Mouse (Mus musculus) stomach, embryonic 15.5 days (tissue): ENCODE results near the gene Tlr8. TPM values are rescaled to one million over a fixed set of nuclear protein-coding genes. Genes with fewer than 3 reads are reported as not detected.
A peak's percentile ranks its signal among the peaks of the same experiment; 100 is the strongest.
"Not testable (repeated sequence)": the region's sequence is repeated elsewhere in the genome, so short reads cannot be mapped to it uniquely, and the experiment has no call there.

Source experiments
- ATAC-seq: fragments of 200-750 bp; cut with Nextera tagmentation; 2 replicates; pipeline ENCODE4 v1.8.0; 2017; ENCODE audit warnings: low read depth, moderate number of reproducible peaks, moderate TSS enrichment; ENCODE audit not compliant: insufficient read depth, low FRiP score
- H3K27ac ChIP-seq: fragments of 300-500 bp; sonication (generic); 2 replicates; pipeline ENCODE4 v1.5.1; 2015; ENCODE audit warnings: mild to moderate bottlenecking, inconsistent platforms
- H3K27me3 ChIP-seq: fragments of 300-500 bp; sonication (generic); replicated peaks from 2 replicates; pipeline ENCODE4 v1.6.1; 2015; ENCODE audit warnings: inconsistent platforms
- H3K36me3 ChIP-seq: fragments of 300-500 bp; sonication (generic); 2 replicates; pipeline ENCODE4 v1.6.1; 2015; ENCODE audit warnings: inconsistent platforms
- H3K4me1 ChIP-seq: fragments of 300-500 bp; sonication (generic); 2 replicates; pipeline ENCODE4 v1.6.1; 2015; ENCODE audit warnings: inconsistent platforms
- H3K4me2 ChIP-seq: fragments of 300-500 bp; sonication (generic); 2 replicates; pipeline ENCODE4 v1.6.1; 2015; ENCODE audit warnings: mild to moderate bottlenecking, inconsistent platforms
- H3K4me3 ChIP-seq: fragments of 300-500 bp; sonication (generic); replicated peaks from 2 replicates; pipeline ENCODE4 v1.5.1; 2015; ENCODE audit warnings: inconsistent platforms
- H3K9ac ChIP-seq: fragments of 300-500 bp; sonication (generic); 2 replicates; pipeline ENCODE4 v1.6.1; 2015; ENCODE audit warnings: inconsistent platforms
- H3K9me3 ChIP-seq: fragments of 300-500 bp; sonication (generic); 2 replicates; pipeline ENCODE4 v1.6.1; 2016; ENCODE audit warnings: inconsistent platforms
- WGBS: fragments of 180-500 bp; shearing (Covaris S2); methylation state at CpG from one replicate; pipeline ENCODE4 v1.1.7; 2015; 5-methylcytosine and 5-hydroxymethylcytosine counted together
- polyA plus RNA-seq: library from polyadenylated mRNA; unstranded; fragments of >200 nt; fragmentation: Nextera tagmentation; extraction: Ambion mirVana; gene quantifications from 2 replicates; pipeline ENCODE4 v1.2.1, GENCODE M21; 2015

Tlr8 gene
- 0.37 and 0.55 TPM in 2 replicates for polyA plus RNA-seq

- Histone ChIP-seq H3K9me3 (no peaks in the 10 kb centered on the region), H3K4me1 (no peaks in the 10 kb centered on the region), H3K36me3 (no peaks in the 10 kb centered on the region), H3K9ac (no peak within 1 kb of the TSS), H3K4me3 (no peak within 1 kb of the TSS), H3K27ac (no peak within 1 kb of the TSS), H3K27me3 (no peaks in the 10 kb centered on the region), H3K4me2 (no peak within 1 kb of the TSS)
- ATAC-seq = no peak
- 68% methylated on average over 4 of the region's 4 CpGs for WGBS
These were observed at the start of gene Tlr8 for GRCm38 (mm10) chrX:167264086-167264485. Gene Tlr8, minus strand, starts transcription at chrX:167264329.

DNA sequence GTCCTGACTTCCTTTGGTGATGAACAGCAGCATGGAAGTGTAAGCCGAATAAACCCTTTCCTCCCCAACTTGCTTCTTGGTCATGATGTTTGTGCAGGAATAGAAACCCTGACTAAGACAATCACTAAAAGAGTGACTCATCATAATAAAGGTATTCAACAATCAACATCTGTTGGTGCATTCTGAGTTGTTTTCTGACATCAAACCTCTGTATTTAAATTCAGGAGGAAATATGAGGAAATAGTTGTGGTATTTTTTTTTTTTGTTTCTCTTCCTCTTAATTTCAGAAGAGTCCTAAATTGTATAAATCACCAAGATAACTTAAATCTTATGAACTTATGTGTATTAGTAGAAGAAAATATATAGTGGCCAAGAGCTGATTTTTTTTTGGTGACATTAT is 37.9 kb upstream of the Tlr8 start:
- not testable (repeated sequence) for H3K4me3 ChIP-seq, H3K4me1 ChIP-seq, H3K9ac ChIP-seq, H3K36me3 ChIP-seq, H3K9me3 ChIP-seq, ATAC-seq, H3K4me2 ChIP-seq, H3K27ac ChIP-seq, H3K27me3 ChIP-seq
- WGBS = 91% methylated on average over 1 of the region's 1 CpGs

DNA sequence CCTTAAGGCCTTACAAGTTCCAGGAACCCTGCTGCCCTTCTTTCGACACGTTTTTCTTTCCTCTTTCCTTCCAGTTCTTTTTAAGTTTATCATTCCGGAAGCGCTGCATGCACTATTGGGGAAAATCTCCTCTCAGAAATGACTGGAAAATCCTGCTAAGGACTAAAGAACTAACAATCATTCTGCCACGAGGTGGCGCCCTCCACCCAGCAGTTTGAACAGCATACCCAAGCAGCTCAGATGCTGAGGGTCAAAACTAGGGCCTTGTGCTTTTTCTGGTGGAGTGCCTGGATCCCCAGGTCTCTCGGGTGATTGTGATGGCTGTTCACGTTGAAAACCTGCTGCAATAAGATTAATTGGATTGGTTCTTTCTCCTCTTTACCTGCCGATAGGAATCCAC is 12.8 kb upstream of the Tlr8 start:
- peak overlapping the region; percentile 26; the same call in 1 of the 2 replicates for H3K4me3 ChIP-seq
- no peaks in the 10 kb centered on the region for H3K4me1 ChIP-seq
- no peak overlapping the region for H3K9ac ChIP-seq
- no peak for ATAC-seq
- H3K4me2 ChIP-seq = peak overlapping the region; percentile 36; the same call in 1 of the 2 replicates
- H3K27ac ChIP-seq = no peak overlapping the region
- 18% methylated on average over 9 of the region's 9 CpGs for WGBS
- H3K9me3 ChIP-seq = no peaks in the 10 kb centered on the region
- no peaks in the 10 kb centered on the region for H3K36me3 ChIP-seq
- H3K27me3 ChIP-seq = no peaks in the 10 kb centered on the region

DNA sequence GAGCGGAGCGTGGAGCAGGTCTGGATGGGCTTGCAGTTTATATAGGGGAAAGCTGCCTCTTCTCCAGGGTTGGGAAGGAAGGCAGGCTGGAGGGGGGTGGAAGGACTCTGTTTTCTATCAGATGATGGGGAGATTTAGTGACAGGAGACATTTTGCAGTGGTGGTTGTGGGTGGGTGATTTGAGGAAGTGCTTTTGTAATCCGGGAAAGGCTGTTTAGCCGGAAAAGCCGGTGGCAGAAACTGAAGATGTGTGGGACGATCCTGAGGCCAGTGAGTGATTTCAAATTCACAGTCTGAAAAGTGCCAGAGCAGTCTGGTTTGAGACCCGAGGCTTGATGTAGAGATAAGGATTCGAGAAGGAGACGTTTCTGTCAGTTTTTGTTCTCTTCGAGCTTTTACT is 12.4 kb upstream of the Tlr8 start:
- Histone ChIP-seq H3K27me3 (no peaks in the 10 kb centered on the region), H3K9ac (no peak overlapping the region), H3K4me2 (peak overlapping the region; percentile 36; the same call in 1 of the 2 replicates), H3K9me3 (no peaks in the 10 kb centered on the region), H3K4me1 (no peaks in the 10 kb centered on the region), H3K4me3 (peak overlapping the region; percentile 26; the same call in 1 of the 2 replicates), H3K36me3 (no peaks in the 10 kb centered on the region), H3K27ac (no peak overlapping the region)
- 38% methylated on average over 10 of the region's 10 CpGs for WGBS
- ATAC-seq = no peak

- no peaks in the 10 kb centered on the region for H3K27me3 ChIP-seq
- no peak overlapping the region for H3K4me2 ChIP-seq
- no peaks in the 10 kb centered on the region for H3K36me3 ChIP-seq
- 75% methylated on average over 4 of the region's 4 CpGs for WGBS
- H3K4me1 ChIP-seq = no peaks in the 10 kb centered on the region
- H3K4me3 ChIP-seq = no peak overlapping the region
- H3K27ac ChIP-seq = no peak overlapping the region
- H3K9me3 ChIP-seq = no peaks in the 10 kb centered on the region
- no peak for ATAC-seq
- no peak overlapping the region for H3K9ac ChIP-seq
These were observed 599 bp downstream of the Tlr8 start for GRCm38 (mm10) chrX:167263530-167263929.

GRCm38 (mm10) chrX:167241736-167242135 is 22.4 kb downstream of the Tlr8 start:
- Histone ChIP-seq H3K9ac (no peak overlapping the region), H3K4me3 (no peak overlapping the region), H3K27me3 (no peaks in the 10 kb centered on the region; the same call in 1 of the 2 replicates), H3K4me2 (no peak overlapping the region), H3K27ac (no peak overlapping the region), H3K36me3 (no peaks in the 10 kb centered on the region), H3K4me1 (no peaks in the 10 kb centered on the region), H3K9me3 (no peaks in the 10 kb centered on the region)
- 92% methylated on average over 3 of the region's 3 CpGs for WGBS
- ATAC-seq = no peak

GRCm38 (mm10) chrX:167239293-167239921 is 24.7 kb downstream of the Tlr8 start:
- 55% methylated on average over 9 of the region's 9 CpGs for WGBS
- H3K9ac ChIP-seq = no peak overlapping the region
- no peak overlapping the region for H3K27ac ChIP-seq
- no peak overlapping the region for H3K4me3 ChIP-seq
- H3K27me3 ChIP-seq = no peaks in the 10 kb centered on the region; the same call in 1 of the 2 replicates
- H3K4me1 ChIP-seq = no peaks in the 10 kb centered on the region
- no peaks in the 10 kb centered on the region for H3K9me3 ChIP-seq
- ATAC-seq = no peak
- no peak overlapping the region for H3K4me2 ChIP-seq
- H3K36me3 ChIP-seq = no peaks in the 10 kb centered on the region

DNA sequence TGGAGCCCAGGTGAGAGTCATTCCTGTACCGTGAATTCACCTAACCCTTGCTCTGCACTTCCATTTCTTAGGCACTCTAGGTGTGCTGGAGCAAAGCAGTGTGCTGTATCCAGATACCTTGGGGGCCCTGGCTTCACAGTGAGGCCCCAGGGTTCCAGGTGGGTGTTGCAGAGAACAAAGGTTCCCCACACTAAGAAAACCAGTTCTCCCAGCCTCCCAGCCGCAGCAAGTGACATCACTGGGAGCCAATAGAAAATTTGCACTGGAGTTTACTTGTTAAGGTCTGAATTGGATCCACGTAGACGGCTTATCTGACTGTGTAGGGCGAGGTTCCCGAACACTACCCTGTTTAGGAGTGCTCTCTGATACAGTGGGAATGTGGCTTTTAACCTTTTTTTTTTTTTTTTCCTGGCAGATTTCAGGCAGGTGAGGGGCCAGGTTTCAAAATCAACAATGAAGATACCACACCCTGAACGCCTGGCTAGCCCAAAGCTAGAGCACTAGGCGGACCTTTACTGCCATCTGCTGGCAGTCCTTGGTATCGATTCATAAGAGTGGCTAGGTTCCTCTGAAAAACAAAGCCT is 30.9 kb downstream of the Tlr8 start:
- Histone ChIP-seq H3K4me2 (no peak overlapping the region), H3K9ac (no peak overlapping the region), H3K9me3 (no peaks in the 10 kb centered on the region), H3K27ac (peak overlapping the region; percentile 77), H3K4me3 (no peak overlapping the region), H3K36me3 (no peaks in the 10 kb centered on the region), H3K27me3 (no peaks in the 10 kb centered on the region; the same call in 1 of the 2 replicates), H3K4me1 (no peaks in the 10 kb centered on the region)
- WGBS = 25% methylated on average over 9 of the region's 9 CpGs
- peak; percentile 90 for ATAC-seq

DNA sequence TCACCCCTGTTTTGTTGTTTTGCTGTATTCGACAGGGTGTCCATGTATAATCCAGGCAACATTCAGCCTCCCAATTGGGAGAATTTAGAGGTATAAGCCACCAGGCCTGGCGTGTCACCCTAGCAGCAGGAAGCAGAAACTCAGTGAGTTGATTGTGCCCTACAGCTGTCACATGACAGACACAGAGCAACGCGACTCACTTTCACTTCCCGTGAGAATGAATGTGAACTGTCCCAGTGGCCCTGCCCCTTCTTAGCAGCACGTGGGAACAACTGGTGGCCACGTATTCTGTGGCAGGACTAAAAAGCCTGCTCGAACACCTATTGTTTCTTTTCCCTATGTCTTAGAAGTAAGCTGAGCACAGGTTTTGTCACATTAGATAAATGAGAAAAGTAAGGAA is 33.0 kb downstream of the Tlr8 start:
- Histone ChIP-seq H3K9me3 (no peaks in the 10 kb centered on the region), H3K4me3 (no peak overlapping the region), H3K36me3 (no peaks in the 10 kb centered on the region), H3K27me3 (no peaks in the 10 kb centered on the region), H3K27ac (peak overlapping the region; percentile 77), H3K4me2 (no peak overlapping the region), H3K9ac (no peak overlapping the region), H3K4me1 (no peaks in the 10 kb centered on the region)
- ATAC-seq = no peak
- 62% methylated on average over 8 of the region's 8 CpGs for WGBS

DNA sequence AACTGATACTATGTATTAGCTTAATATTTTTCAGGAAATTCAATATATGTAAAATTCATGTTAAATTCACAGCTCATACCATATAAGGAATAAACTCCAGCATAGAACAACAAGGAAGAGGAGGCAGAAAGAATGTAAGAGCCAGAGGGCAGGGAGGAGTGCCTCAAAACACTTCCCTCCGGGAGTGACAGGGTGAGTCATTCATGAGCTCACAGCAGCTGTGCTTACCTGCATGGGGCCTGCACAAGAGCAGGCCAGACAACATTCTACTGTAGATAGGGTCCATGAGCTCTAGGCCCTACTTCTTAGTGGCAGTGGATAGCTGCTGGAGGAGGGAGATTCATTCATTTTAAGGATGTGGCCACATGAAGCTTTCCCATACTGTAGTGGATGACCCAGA is 34.3 kb downstream of the Tlr8 start:
- H3K9me3 ChIP-seq = no peaks in the 10 kb centered on the region
- no peak overlapping the region for H3K27ac ChIP-seq
- ATAC-seq = no peak
- H3K4me2 ChIP-seq = no peak overlapping the region
- no peaks in the 10 kb centered on the region for H3K36me3 ChIP-seq
- no peak overlapping the region for H3K9ac ChIP-seq
- H3K4me1 ChIP-seq = no peaks in the 10 kb centered on the region
- no peaks in the 10 kb centered on the region for H3K27me3 ChIP-seq
- H3K4me3 ChIP-seq = no peak overlapping the region
- WGBS = 57% methylated on average over 1 of the region's 1 CpGs

DNA sequence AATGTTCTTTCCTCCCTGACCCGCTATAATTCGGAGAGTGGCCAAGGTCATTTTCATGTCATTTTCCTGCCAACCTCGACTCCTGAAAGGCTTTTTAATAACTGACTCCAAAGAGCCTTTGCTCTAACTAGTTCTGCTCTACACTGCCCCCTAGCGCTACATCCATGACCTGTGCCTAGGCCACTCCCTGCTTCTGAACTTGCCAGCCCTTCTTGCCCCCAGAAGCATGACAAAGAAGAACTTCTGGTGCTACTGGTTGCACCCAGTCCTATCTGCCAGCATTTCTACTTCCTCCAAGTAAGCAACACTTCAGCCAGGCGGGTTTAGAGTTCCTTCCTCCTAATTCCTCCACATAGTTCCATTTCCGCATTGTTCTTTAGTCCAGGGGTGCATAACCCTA is 34.9 kb downstream of the Tlr8 start:
- no peak overlapping the region for H3K27ac ChIP-seq
- no peaks in the 10 kb centered on the region for H3K9me3 ChIP-seq
- no peak overlapping the region for H3K9ac ChIP-seq
- no peaks in the 10 kb centered on the region for H3K4me1 ChIP-seq
- H3K4me3 ChIP-seq = no peak overlapping the region
- no peaks in the 10 kb centered on the region for H3K36me3 ChIP-seq
- no peaks in the 10 kb centered on the region for H3K27me3 ChIP-seq
- WGBS = 40% methylated on average over 6 of the region's 6 CpGs
- H3K4me2 ChIP-seq = no peak overlapping the region
- no peak for ATAC-seq

DNA sequence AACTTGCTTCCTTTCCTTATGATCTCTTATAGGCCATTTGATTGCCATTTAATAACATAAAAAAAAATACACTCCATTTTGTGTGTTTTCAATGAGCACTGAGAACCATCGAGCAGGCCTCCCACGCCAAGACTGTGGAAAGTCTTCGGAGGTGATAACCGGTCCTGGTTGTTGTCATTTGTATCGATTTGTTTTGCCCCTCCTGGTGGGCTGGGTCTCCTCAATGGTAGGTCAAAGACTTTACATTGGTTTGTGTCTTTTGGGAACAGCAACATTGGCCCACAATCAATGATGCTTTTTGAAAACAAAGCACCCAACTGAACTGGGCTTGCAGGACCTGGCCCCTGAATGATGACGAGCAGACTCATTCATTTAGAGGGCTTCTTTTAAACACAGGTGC is 36.4 kb downstream of the Tlr8 start:
- H3K4me1 ChIP-seq = no peaks in the 10 kb centered on the region
- H3K36me3 ChIP-seq = no peaks in the 10 kb centered on the region
- no peak overlapping the region for H3K9ac ChIP-seq
- H3K27me3 ChIP-seq = no peaks in the 10 kb centered on the region
- no peak overlapping the region for H3K4me3 ChIP-seq
- H3K27ac ChIP-seq = no peak overlapping the region
- ATAC-seq = no peak
- H3K9me3 ChIP-seq = no peaks in the 10 kb centered on the region
- 91% methylated on average over 6 of the region's 6 CpGs for WGBS
- H3K4me2 ChIP-seq = no peak overlapping the region
